Mouse (Mus musculus) myocyte (in vitro differentiated cells): ENCODE results near the gene Pfn3.

ENCODE experiments used
- CEBPB ChIP-seq: IDR thresholded peaks from 2 replicates; pipeline ENCODE4 v1.6.1; 2011; ENCODE audit warnings: mild to moderate bottlenecking, moderate library complexity; ENCODE audit not compliant: poor library complexity, insufficient read depth, severe bottlenecking
- MAX ChIP-seq: IDR thresholded peaks from one replicate; pipeline ENCODE4 v1.6.1; 2011; ENCODE audit warnings: low read depth, mild to moderate bottlenecking, control low read depth
- POLR2A ChIP-seq: IDR thresholded peaks from one replicate; pipeline ENCODE4 v1.6.1; 2011; ENCODE audit warnings: low read depth, mild to moderate bottlenecking, control low read depth, moderate library complexity; ENCODE audit not compliant: insufficient read length
- POLR2AphosphoS2 ChIP-seq: IDR thresholded peaks from one replicate; pipeline ENCODE4 v1.6.1; 2011; ENCODE audit warnings: low read depth, control low read depth; ENCODE audit not compliant: insufficient read length
- TCF12 ChIP-seq: IDR thresholded peaks from one replicate; pipeline ENCODE4 v1.6.1; 2011; ENCODE audit warnings: mild to moderate bottlenecking, control low read depth; ENCODE audit not compliant: poor library complexity, insufficient read depth, severe bottlenecking
- USF1 ChIP-seq: IDR thresholded peaks from one replicate; pipeline ENCODE4 v1.6.1; 2011; ENCODE audit warnings: low read depth, mild to moderate bottlenecking, control low read depth, moderate library complexity

DNA sequence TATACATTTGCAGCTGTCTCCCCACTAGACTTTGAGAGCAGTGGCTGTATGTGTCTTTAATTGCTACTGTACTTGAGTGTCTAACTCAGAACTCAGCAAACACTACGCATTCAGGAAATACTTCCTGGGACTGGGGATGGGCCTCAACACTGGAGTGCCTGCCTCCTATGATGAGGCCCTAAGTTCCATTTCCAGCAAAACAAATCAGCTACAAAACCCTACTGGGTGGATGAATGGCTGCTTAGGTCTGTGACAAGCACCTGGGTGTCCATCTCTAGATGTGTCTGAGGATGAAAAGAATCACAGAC, 15.0 kb downstream of the Pfn3 start:
- TF ChIP-seq CEBPB: no peak
- no peak for TF ChIP-seq USF1
- no peak for TF ChIP-seq POLR2A
- TF ChIP-seq POLR2AphosphoS2: no peak
- no peak for TF ChIP-seq MAX
- no peak for TF ChIP-seq TCF12
